In the genomic region with DNA sequence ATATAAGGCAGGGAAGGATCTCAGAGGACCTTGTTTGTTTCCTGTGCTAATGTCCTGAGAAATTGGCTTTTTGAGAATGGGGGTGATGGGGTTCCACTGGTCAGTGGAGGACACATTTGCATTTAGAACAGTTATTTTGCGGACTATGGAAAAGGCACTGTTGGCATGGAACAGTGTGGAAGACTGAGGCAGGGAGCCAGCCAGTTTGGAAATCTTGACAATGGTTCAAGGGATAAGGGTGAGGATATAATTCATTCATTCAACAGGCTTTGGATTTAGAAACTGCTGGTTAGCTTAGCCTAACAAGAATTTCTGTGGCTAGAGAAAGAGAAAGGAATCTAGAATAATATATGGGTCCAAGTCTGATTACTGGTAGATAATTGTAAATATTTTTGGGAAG, we compare ENCODE assay signal across 26 mouse cellular contexts.
DNase-seq lines count a peak whose midpoint lies in the region; ATAC-seq and TF ChIP-seq lines count a peak whose summit lies in the region.
"Had no signal": no experiment of that assay in that cellular context is flagged by ENCODE, and none has a peak within 500 bp of the region (broad histone marks: within the 10 kb centered on the region; RNA-seq: fewer than 3 reads in every experiment).

No protein-coding gene starts in this region.

- peaks cover 10% of the 10 kb centered on the region for H3K36me3 ChIP-seq in heart, adult 2 months (ENCODE audit: control insufficient read depth, insufficient read depth, low read length)
- peaks cover 83% of the 10 kb centered on the region for H3K36me3 ChIP-seq in liver, embryonic 12.5 days
- peaks cover 79% of the 10 kb centered on the region for H3K36me3 ChIP-seq in megakaryocyte, embryonic 14.5 days (replicated peaks; ENCODE audit: low read length)
- H3K36me3 ChIP-seq: forebrain, embryonic 12.5 days had no signal

- peaks cover 5% of the 10 kb centered on the region for H3K79me2 ChIP-seq in heart, adult 2 months (replicated peaks; ENCODE audit: control insufficient read depth, insufficient read depth, low read length)

- no peak overlapping the region for H3K4me3 ChIP-seq in heart, adult 2 months
- no peak overlapping the region for H3K4me3 ChIP-seq in liver, embryonic 12.5 days
- H3K4me3 ChIP-seq in megakaryocyte, embryonic 14.5 days (replicated peaks): peak overlapping the region; percentile 16
- H3K4me3 ChIP-seq: embryonic facial prominence, embryonic 13.5 days; embryonic facial prominence, embryonic 15.5 days; forebrain, embryonic 10.5 days; forebrain, embryonic 12.5 days had no signal

- peak; percentile 3 for DNase-seq in heart, adult 11 months
- DNase-seq in heart, adult 2 months: no peak
- no peak for DNase-seq in liver
- no peak for DNase-seq in adrenal gland, postnatal 10 days
- DNase-seq: adrenal gland, adult 8-10 months; adrenal gland, postnatal 25 days; B cell, adult 2 months; cerebellum, adult 11 months; cerebellum, adult 18-20 months; cerebellum, adult 8-10 months; cerebellum, adult 9-11 months; cerebellum, postnatal 14 days; cerebellum, postnatal 36 days; embryo, embryonic 11 days had no signal

- no peak overlapping the region for H3K9ac ChIP-seq in heart, adult 2 months (ENCODE audit: low read depth, low read length)
- no peak overlapping the region for H3K9ac ChIP-seq in liver, embryonic 12.5 days
- H3K9ac ChIP-seq: embryonic facial prominence, embryonic 13.5 days; embryonic facial prominence, embryonic 15.5 days; forebrain, embryonic 12.5 days had no signal

- peaks cover 15% of the 10 kb centered on the region for H3K4me1 ChIP-seq in heart, adult 2 months (ENCODE audit: control insufficient read depth, insufficient read depth, low read length)
- H3K4me1 ChIP-seq in liver, embryonic 12.5 days: peaks cover 71% of the 10 kb centered on the region
- peaks cover 70% of the 10 kb centered on the region for H3K4me1 ChIP-seq in megakaryocyte, embryonic 14.5 days

- intact Hi-C loops in heart, adult 2 months (cut with DNase I): no loop called here

- no peak overlapping the region for H3K4me2 ChIP-seq in liver, embryonic 12.5 days
- H3K4me2 ChIP-seq: embryonic facial prominence, embryonic 13.5 days; embryonic facial prominence, embryonic 15.5 days; forebrain, embryonic 12.5 days had no signal

- H3K27me3 ChIP-seq in heart, adult 2 months (ENCODE audit: control insufficient read depth, insufficient read depth, low read length): no peaks in the 10 kb centered on the region
- no peaks in the 10 kb centered on the region for H3K27me3 ChIP-seq in liver, embryonic 12.5 days (replicated peaks)
- no peaks in the 10 kb centered on the region for H3K27me3 ChIP-seq in megakaryocyte, embryonic 14.5 days (replicated peaks)
- H3K27me3 ChIP-seq: CH12.LX; embryonic facial prominence, embryonic 13.5 days; embryonic facial prominence, embryonic 15.5 days; forebrain, embryonic 12.5 days had no signal

- ATAC-seq in liver, embryonic 12.5 days: no peak
- ATAC-seq in megakaryocyte, adult 5-6 weeks (ENCODE audit: poor library complexity, severe bottlenecking): no peak
- ATAC-seq: CD4-positive, CD25-positive, alpha-beta regulatory T cell, adult 4 months; forebrain, embryonic 14.5 days; forebrain, embryonic 16.5 days had no signal

- no peak for TF ChIP-seq POLR2A in heart, adult 2 months (IDR thresholded peaks at IDR 0.05; ENCODE audit: insufficient read depth, low read depth, low read length)

- H3K9me3 ChIP-seq in liver, embryonic 12.5 days (replicated peaks): no peaks in the 10 kb centered on the region
- no peaks in the 10 kb centered on the region for H3K9me3 ChIP-seq in megakaryocyte, embryonic 14.5 days
- H3K9me3 ChIP-seq: G1E had no signal

- WGBS in heart, adult 2 months: 89% methylated on average over 1 of the region's 1 CpGs
- WGBS in liver, embryonic 12.5 days (ENCODE audit: insufficient replicate concordance): 97% methylated on average over 1 of the region's 1 CpGs

- no peak for TF ChIP-seq EP300 in heart, adult 2 months (IDR thresholded peaks at IDR 0.05; ENCODE audit: insufficient read depth, low read depth, low read length)

- TF ChIP-seq CTCF in heart, adult 2 months (IDR thresholded peaks at IDR 0.05): no peak

- H3K27ac ChIP-seq in heart, adult 2 months: no peak overlapping the region
- H3K27ac ChIP-seq in liver, embryonic 12.5 days: peak overlapping the region; percentile 12; the same call in 1 of the 2 replicates
- H3K27ac ChIP-seq: embryonic facial prominence, embryonic 13.5 days; embryonic facial prominence, embryonic 15.5 days; forebrain, embryonic 10.5 days; forebrain, embryonic 12.5 days had no signal
